Mouse (Mus musculus): ENCODE results near the gene Focad.

GRCm38 (mm10) chr4:88078983-88079382, 15.4 kb upstream of the Focad start:
- TF ChIP-seq CTCF (IDR thresholded peaks at IDR 0.05; ENCODE audit: borderline replicate concordance, insufficient read depth, low read length) = no peak
- no peak for TF ChIP-seq POLR2A (IDR thresholded peaks at IDR 0.05; ENCODE audit: low read depth, low read length)

Data from embryonic fibroblast, embryonic 13.5 days (primary cell).